9 mouse cellular contexts compared by ENCODE assay signal in the genomic region with DNA sequence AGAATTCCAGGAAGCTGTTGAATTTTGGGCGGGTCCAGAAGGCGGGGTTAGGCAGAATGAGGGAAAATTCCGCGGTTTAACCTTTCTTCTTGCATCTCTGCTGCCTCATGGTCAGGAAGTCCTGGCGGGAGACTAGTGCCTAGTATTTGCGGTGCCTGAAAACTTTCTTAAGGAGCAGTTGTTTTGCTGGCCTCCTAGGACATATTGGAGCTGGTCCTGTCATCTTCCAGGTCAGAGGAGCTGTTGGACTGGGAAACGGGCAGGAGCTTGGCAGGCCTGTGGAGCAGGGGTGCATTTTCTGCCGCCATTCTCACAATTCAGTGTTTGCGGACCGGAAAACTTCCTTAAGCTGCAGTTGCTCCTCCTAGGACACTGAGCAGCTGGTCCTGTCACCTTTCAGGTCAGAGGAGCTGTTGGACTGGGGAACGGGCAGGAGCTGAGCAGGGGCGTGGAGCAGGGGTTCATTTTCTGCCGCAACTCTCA. TPM values are rescaled to one million over a fixed set of nuclear protein-coding genes. Genes with fewer than 3 reads are reported as not detected.
DNase-seq lines count a peak whose midpoint lies in the region; ATAC-seq and TF ChIP-seq lines count a peak whose summit lies in the region.
"Had no signal": no experiment of that assay in that cellular context is flagged by ENCODE, and none has a peak within 500 bp of the region (broad histone marks: within the 10 kb centered on the region; RNA-seq: fewer than 3 reads in every experiment).

No protein-coding gene starts in this region.

- WGBS in limb, embryonic 14.5 days: 44% methylated on average over 13 of the region's 13 CpGs

- DNase-seq in adrenal gland, adult 2 months: peak; percentile 24
- no peak for DNase-seq in adrenal gland, postnatal 10 days
- no peak for DNase-seq in testis, postnatal 10 days (ENCODE audit: low spot score)
- no peak for DNase-seq in limb, embryonic 14.5 days (ENCODE audit: low spot score)
- DNase-seq in yolk sac, embryonic 10.5 days (ENCODE audit: low spot score): peak; percentile 57
- no peak for DNase-seq in spleen, adult 12 weeks (ENCODE audit: low spot score)
- DNase-seq in gastrocnemius, adult 8-10 months (ENCODE audit: low spot score in 2 of 2): no peak

- H3K4me2 ChIP-seq in limb, embryonic 14.5 days (replicated peaks; ENCODE audit: low read depth, low read length, severe bottlenecking): peak overlapping the region; percentile 38

- H3K4me1 ChIP-seq in testis, adult 2 months (ENCODE audit: control insufficient read depth, insufficient read depth, low read length): peaks cover 6% of the 10 kb centered on the region
- no peaks in the 10 kb centered on the region for H3K4me1 ChIP-seq in limb, embryonic 14.5 days (ENCODE audit: control insufficient read depth, insufficient read depth, low read length)

- H3K9ac ChIP-seq in limb, embryonic 14.5 days (ENCODE audit: low read depth, low read length, severe bottlenecking): peak overlapping the region; percentile 29

- H3K4me3 ChIP-seq in testis, adult 2 months (ENCODE audit: control insufficient read depth, low read depth, low read length): peak overlapping the region; percentile 3
- H3K4me3 ChIP-seq in limb, embryonic 14.5 days (replicated peaks; ENCODE audit: low read length): peak overlapping the region; percentile 24

- H3K27ac ChIP-seq in testis, adult 2 months (ENCODE audit: control insufficient read depth, insufficient read depth, low read depth, low read length): no peak overlapping the region
- no peak overlapping the region for H3K27ac ChIP-seq in limb, embryonic 14.5 days (replicated peaks; ENCODE audit: low read depth, low read length)
- H3K27ac ChIP-seq: macrophage had no signal

- H3K27me3 ChIP-seq in testis, adult 2 months (ENCODE audit: control insufficient read depth, insufficient read depth, low read length): no peaks in the 10 kb centered on the region
- no peaks in the 10 kb centered on the region for H3K27me3 ChIP-seq in limb, embryonic 14.5 days (ENCODE audit: control insufficient read depth, insufficient read depth, low read length)

- TF ChIP-seq CTCF in testis, adult 2 months (IDR thresholded peaks at IDR 0.05; ENCODE audit: control insufficient read depth, insufficient read depth, insufficient replicate concordance, low read depth, low read length): no peak

- H3K9me3 ChIP-seq in limb, embryonic 14.5 days (ENCODE audit: control insufficient read depth, low read length): 0 out of 2 replicates have a peak, but pooled peaks cover 3% of the 10 kb centered on the region

- no peaks in the 10 kb centered on the region for H3K36me3 ChIP-seq in testis, adult 2 months (ENCODE audit: control insufficient read depth, insufficient read depth, low read length)
- no peaks in the 10 kb centered on the region for H3K36me3 ChIP-seq in limb, embryonic 14.5 days (ENCODE audit: control insufficient read depth, insufficient read depth, low read length)

- no peak for TF ChIP-seq POLR2A in testis, adult 2 months (IDR thresholded peaks at IDR 0.05; ENCODE audit: control insufficient read depth, low read depth, low read length)
- TF ChIP-seq POLR2A in limb, embryonic 14.5 days (IDR thresholded peaks at IDR 0.05; ENCODE audit: borderline replicate concordance, extremely low read depth, insufficient read depth, insufficient read length): no peak

- no peak for ATAC-seq in limb, embryonic 14.5 days (ENCODE audit: low FRiP score, low read depth)

RNA-seq across cellular contexts. Expression of a gene that starts 43.1 kb away (rescaled TPM):
- total RNA-seq in adrenal gland, adult 2 months (2021): 10 to 100 TPM; 12.9 to 14.3 TPM
- polyA plus RNA-seq in adrenal gland, adult 2 months (2012; rRNA removed): not detected in 2 replicates
- total RNA-seq in adrenal gland, postnatal 10 days (2021): 10 to 100 TPM in 1 of 2 experiments, 1 to 10 TPM in 1; 9.0 to 13.4 TPM
- polyA plus RNA-seq in testis, adult 2 months (2012; rRNA removed): 1.4 and 1.5 TPM in 2 replicates
- polyA plus RNA-seq in limb, embryonic 14.5 days (2012; rRNA removed): 1.6 and 3.4 TPM in 2 replicates
- 6.4 TPM in 2 replicates for polyA plus RNA-seq in limb, embryonic 14.5 days (2014; fragmentation: Nextera tagmentation; extraction: Ambion mirVana)
- total RNA-seq in gastrocnemius, adult 8-10 months (2022): 1 to 10 TPM; 1.4 to 3.0 (median 2.2) TPM

Comparison
In these comparisons a context has a peak if more than half of its experiments do, and no peak if none do; other contexts are left out.
1. DNase-seq: peak in adrenal gland, adult 2 months (single experiment) and yolk sac, embryonic 10.5 days (single experiment); none in adrenal gland, postnatal 10 days (single experiment), testis, postnatal 10 days (single experiment), limb, embryonic 14.5 days (single experiment), spleen, adult 12 weeks (single experiment) and gastrocnemius, adult 8-10 months (0 of 2).